Mouse (Mus musculus) thymus, adult 2 months (tissue): ENCODE measurements around the gene Chrm5.

Experiments used
- CTCF ChIP-seq: fragments of 200-500 bp; IDR thresholded peaks from 2 replicates; pipeline ENCODE4 v1.5.1; 2012; ENCODE audit warnings: mild to moderate bottlenecking, control low read depth, low read length, moderate library complexity, borderline replicate concordance; ENCODE audit not compliant: control insufficient read depth, poor library complexity, insufficient read depth; ENCODE audit errors: extremely low read depth
- POLR2A ChIP-seq: fragments of 200-500 bp; IDR thresholded peaks from 2 replicates; pipeline ENCODE4 v1.6.1; 2012; ENCODE audit warnings: mild to moderate bottlenecking, low read length, control low read depth, moderate library complexity; ENCODE audit not compliant: control insufficient read depth, poor library complexity, insufficient read depth; ENCODE audit errors: extremely low read depth

GRCm38 (mm10) chr2:112490483-112491196 lies 10.1 kb upstream of the Chrm5 start:
- TF ChIP-seq POLR2A = no peak
- TF ChIP-seq CTCF = no peak
